Mouse (Mus musculus): ENCODE results near the gene Ccdc88b. TPM values are rescaled to one million over a fixed set of nuclear protein-coding genes. Genes with fewer than 3 reads are reported as not detected.
"Not testable (repeated sequence)": the region's sequence is repeated elsewhere in the genome, so short reads cannot be mapped to it uniquely, and the experiment has no call there.

Gene Ccdc88b
- 0.30 and 0.51 TPM in 2 replicates for polyA plus RNA-seq (2014; fragmentation: Nextera tagmentation; extraction: Ambion mirVana)

DNA sequence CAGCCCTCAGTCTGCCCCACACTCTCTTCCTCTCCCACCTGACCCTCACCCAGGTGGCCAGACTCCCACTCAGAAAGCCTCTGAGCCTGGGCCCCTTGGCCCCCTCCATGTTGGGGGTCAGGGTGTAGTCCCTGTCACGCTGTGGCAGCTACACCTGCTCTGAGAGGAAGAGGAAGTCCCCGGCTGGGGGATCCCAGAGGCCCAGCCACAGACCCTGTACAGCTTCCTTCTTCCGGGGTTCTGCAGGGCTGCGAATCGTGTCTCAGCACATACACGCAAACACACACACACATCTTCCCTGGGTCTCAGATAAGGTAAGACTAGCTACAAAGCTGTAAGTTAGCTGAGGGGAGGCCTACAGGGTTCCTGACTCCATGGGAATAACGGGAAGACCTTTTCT, at the start of gene Ccdc88b:
Ccdc88b (minus strand) TSS at position 181 of the 400 bp plus-strand sequence.
- H3K27ac ChIP-seq (ENCODE audit: low read depth, low read length): no peak within 1 kb of the TSS
- WGBS: 63% methylated on average over 7 of the region's 7 CpGs
- no peaks in the 10 kb centered on the region for H3K36me3 ChIP-seq (ENCODE audit: control insufficient read depth, insufficient read depth, low read length)
- no peaks in the 10 kb centered on the region for H3K9me3 ChIP-seq (ENCODE audit: control insufficient read depth, low read length)
- no peak within 1 kb of the TSS for H3K4me2 ChIP-seq (replicated peaks; ENCODE audit: low read depth, low read length)
- ATAC-seq (ENCODE audit: low FRiP score, low TSS enrichment): no peak
- H3K4me3 ChIP-seq (ENCODE audit: low read length): no peak within 1 kb of the TSS
- H3K9ac ChIP-seq (ENCODE audit: low read depth, low read length): no peak within 1 kb of the TSS
- peaks cover 3% of the 10 kb centered on the region; the same call in 1 of the 2 replicates for H3K27me3 ChIP-seq (ENCODE audit: control insufficient read depth, insufficient read depth, low read length)
- H3K4me1 ChIP-seq (ENCODE audit: control insufficient read depth, insufficient read depth, low read length): peaks cover 8% of the 10 kb centered on the region; the same call in 1 of the 2 replicates

DNA sequence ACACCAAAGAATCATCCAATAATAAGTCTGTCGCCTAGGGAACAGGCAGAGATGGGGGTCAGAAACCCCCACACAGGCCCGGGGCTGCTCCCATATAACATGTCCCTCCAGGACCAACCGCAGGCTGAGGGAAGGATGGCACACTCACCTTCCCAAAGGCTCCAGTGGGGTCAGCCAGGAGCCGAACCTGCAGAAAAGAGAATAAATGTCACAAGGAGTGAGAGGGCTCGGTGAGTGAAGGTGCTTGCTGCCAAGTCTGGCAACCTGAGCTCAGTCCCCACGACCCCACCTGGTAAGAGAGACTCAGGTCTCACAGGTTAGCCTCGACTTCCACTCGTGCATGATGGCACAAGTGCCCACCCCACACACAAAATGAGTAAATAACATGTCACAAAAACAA, 49.1 kb upstream of the Ccdc88b start:
- no peak overlapping the region for H3K4me3 ChIP-seq (ENCODE audit: low read length)
- H3K36me3 ChIP-seq (ENCODE audit: control insufficient read depth, insufficient read depth, low read length): peaks cover 35% of the 10 kb centered on the region
- no peak overlapping the region for H3K9ac ChIP-seq (ENCODE audit: low read depth, low read length)
- H3K27me3 ChIP-seq (ENCODE audit: control insufficient read depth, insufficient read depth, low read length): no peaks in the 10 kb centered on the region
- H3K27ac ChIP-seq (ENCODE audit: low read depth, low read length): no peak overlapping the region
- no peak for ATAC-seq (ENCODE audit: low FRiP score, low TSS enrichment)
- peaks cover 21% of the 10 kb centered on the region; the same call in 1 of the 2 replicates for H3K4me1 ChIP-seq (ENCODE audit: control insufficient read depth, insufficient read depth, low read length)
- no peaks in the 10 kb centered on the region for H3K9me3 ChIP-seq (ENCODE audit: control insufficient read depth, low read length)
- H3K4me2 ChIP-seq (replicated peaks; ENCODE audit: low read depth, low read length): no peak overlapping the region
- WGBS: 92% methylated on average over 8 of the region's 8 CpGs

DNA sequence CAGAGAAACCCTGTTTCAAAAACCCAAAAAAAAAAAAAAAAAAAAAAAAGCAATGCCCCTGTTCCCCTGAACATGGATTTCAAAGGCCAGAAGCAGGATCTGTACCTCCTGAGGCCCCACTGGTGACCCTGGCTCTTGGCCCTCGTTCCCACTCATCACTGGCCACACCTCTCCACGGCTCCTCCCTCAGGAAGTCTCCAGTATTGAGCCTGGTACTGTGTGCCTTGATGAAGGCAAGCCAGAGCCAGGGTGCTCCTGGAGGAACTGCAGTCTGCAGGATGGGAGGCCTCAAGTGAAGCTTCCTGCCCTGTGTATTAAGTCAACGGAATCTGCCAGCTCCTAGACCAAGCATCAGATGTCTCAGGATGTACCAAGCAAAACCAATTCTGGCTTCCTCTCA, 48.2 kb upstream of the Ccdc88b start:
- no peak overlapping the region for H3K9ac ChIP-seq (ENCODE audit: low read depth, low read length)
- ATAC-seq (ENCODE audit: low FRiP score, low TSS enrichment): no peak
- H3K4me3 ChIP-seq (ENCODE audit: low read length): no peak overlapping the region
- H3K27ac ChIP-seq (ENCODE audit: low read depth, low read length): no peak overlapping the region
- no peaks in the 10 kb centered on the region for H3K9me3 ChIP-seq (ENCODE audit: control insufficient read depth, low read length)
- H3K27me3 ChIP-seq (ENCODE audit: control insufficient read depth, insufficient read depth, low read length): no peaks in the 10 kb centered on the region
- 88% methylated on average over 3 of the region's 3 CpGs for WGBS
- no peak overlapping the region for H3K4me2 ChIP-seq (replicated peaks; ENCODE audit: low read depth, low read length)
- H3K4me1 ChIP-seq (ENCODE audit: control insufficient read depth, insufficient read depth, low read length): peaks cover 18% of the 10 kb centered on the region; the same call in 1 of the 2 replicates
- H3K36me3 ChIP-seq (ENCODE audit: control insufficient read depth, insufficient read depth, low read length): peaks cover 26% of the 10 kb centered on the region

GRCm38 (mm10) chr19:6905498-6906159, 47.6 kb upstream of the Ccdc88b start:
- 92% methylated on average over 11 of the region's 11 CpGs for WGBS
- Histone ChIP-seq H3K9ac (ENCODE audit: low read depth, low read length) (no peak overlapping the region), H3K4me2 (replicated peaks; ENCODE audit: low read depth, low read length) (no peak overlapping the region), H3K36me3 (ENCODE audit: control insufficient read depth, insufficient read depth, low read length) (peaks cover 23% of the 10 kb centered on the region), H3K27ac (ENCODE audit: low read depth, low read length) (no peak overlapping the region), H3K27me3 (ENCODE audit: control insufficient read depth, insufficient read depth, low read length) (no peaks in the 10 kb centered on the region), H3K4me3 (ENCODE audit: low read length) (no peak overlapping the region), H3K4me1 (ENCODE audit: control insufficient read depth, insufficient read depth, low read length) (peaks cover 13% of the 10 kb centered on the region; the same call in 1 of the 2 replicates), H3K9me3 (ENCODE audit: control insufficient read depth, low read length) (no peaks in the 10 kb centered on the region)
- no peak for ATAC-seq (ENCODE audit: low FRiP score, low TSS enrichment)

GRCm38 (mm10) chr19:6904846-6905245, 46.8 kb upstream of the Ccdc88b start:
- ATAC-seq (ENCODE audit: low FRiP score, low TSS enrichment): no peak
- no peak overlapping the region for H3K27ac ChIP-seq (ENCODE audit: low read depth, low read length)
- H3K9ac ChIP-seq (ENCODE audit: low read depth, low read length): no peak overlapping the region
- no peak overlapping the region for H3K4me3 ChIP-seq (ENCODE audit: low read length)
- peaks cover 23% of the 10 kb centered on the region for H3K36me3 ChIP-seq (ENCODE audit: control insufficient read depth, insufficient read depth, low read length)
- no peaks in the 10 kb centered on the region for H3K9me3 ChIP-seq (ENCODE audit: control insufficient read depth, low read length)
- no peak overlapping the region for H3K4me2 ChIP-seq (replicated peaks; ENCODE audit: low read depth, low read length)
- H3K27me3 ChIP-seq (ENCODE audit: control insufficient read depth, insufficient read depth, low read length): no peaks in the 10 kb centered on the region
- peaks cover 13% of the 10 kb centered on the region; the same call in 1 of the 2 replicates for H3K4me1 ChIP-seq (ENCODE audit: control insufficient read depth, insufficient read depth, low read length)
- WGBS: 72% methylated on average over 2 of the region's 2 CpGs

- Histone ChIP-seq H3K27me3 (ENCODE audit: control insufficient read depth, insufficient read depth, low read length) (no peaks in the 10 kb centered on the region; the same call in 1 of the 2 replicates), H3K4me3 (ENCODE audit: low read length) (no peak overlapping the region), H3K27ac (ENCODE audit: low read depth, low read length) (no peak overlapping the region), H3K9me3 (ENCODE audit: control insufficient read depth, low read length) (no peaks in the 10 kb centered on the region), H3K9ac (ENCODE audit: low read depth, low read length) (no peak overlapping the region), H3K4me1 (ENCODE audit: control insufficient read depth, insufficient read depth, low read length) (peaks cover 6% of the 10 kb centered on the region; the same call in 1 of the 2 replicates), H3K4me2 (replicated peaks; ENCODE audit: low read depth, low read length) (no peak overlapping the region), H3K36me3 (ENCODE audit: control insufficient read depth, insufficient read depth, low read length) (peaks cover 23% of the 10 kb centered on the region)
- 86% methylated on average over 1 of the region's 1 CpGs for WGBS
- ATAC-seq (ENCODE audit: low FRiP score, low TSS enrichment): no peak
Measured at GRCm38 (mm10) chr19:6903031-6903430, 45.0 kb upstream of the Ccdc88b start.

- WGBS: 82% methylated on average over 4 of the region's 4 CpGs
- ATAC-seq (ENCODE audit: low FRiP score, low TSS enrichment): no peak
- no peaks in the 10 kb centered on the region; the same call in 1 of the 2 replicates for H3K27me3 ChIP-seq (ENCODE audit: control insufficient read depth, insufficient read depth, low read length)
- H3K4me2 ChIP-seq (replicated peaks; ENCODE audit: low read depth, low read length): no peak overlapping the region
- H3K36me3 ChIP-seq (ENCODE audit: control insufficient read depth, insufficient read depth, low read length): no peaks in the 10 kb centered on the region; the same call in 1 of the 2 replicates
- H3K4me1 ChIP-seq (ENCODE audit: control insufficient read depth, insufficient read depth, low read length): no peaks in the 10 kb centered on the region
- no peaks in the 10 kb centered on the region for H3K9me3 ChIP-seq (ENCODE audit: control insufficient read depth, low read length)
- no peak overlapping the region for H3K27ac ChIP-seq (ENCODE audit: low read depth, low read length)
- H3K4me3 ChIP-seq (ENCODE audit: low read length): no peak overlapping the region
- H3K9ac ChIP-seq (ENCODE audit: low read depth, low read length): no peak overlapping the region
Measured at GRCm38 (mm10) chr19:6899641-6900040, 41.6 kb upstream of the Ccdc88b start.

GRCm38 (mm10) chr19:6895608-6896305, 37.7 kb upstream of the Ccdc88b start:
- 93% methylated on average over 18 of the region's 18 CpGs for WGBS
- H3K9me3 ChIP-seq (ENCODE audit: control insufficient read depth, low read length); H3K9ac ChIP-seq (ENCODE audit: low read depth, low read length); H3K27ac ChIP-seq (ENCODE audit: low read depth, low read length); H3K4me3 ChIP-seq (ENCODE audit: low read length); ATAC-seq (ENCODE audit: low FRiP score, low TSS enrichment); H3K4me2 ChIP-seq (replicated peaks; ENCODE audit: low read depth, low read length); H3K27me3 ChIP-seq (ENCODE audit: control insufficient read depth, insufficient read depth, low read length); H3K36me3 ChIP-seq (ENCODE audit: control insufficient read depth, insufficient read depth, low read length); H3K4me1 ChIP-seq (ENCODE audit: control insufficient read depth, insufficient read depth, low read length): not testable (repeated sequence)

All from kidney, embryonic 14.5 days (tissue).